Mouse (Mus musculus): Measurements from ENCODE around the gene Gdf2.

- TF ChIP-seq CTCF (IDR thresholded peaks at IDR 0.05; ENCODE audit: low read depth, low read length) (peak; percentile 56), POLR2A (IDR thresholded peaks at IDR 0.05; ENCODE audit: extremely low read depth, insufficient read depth, low read length) (no peak)
Observed at GRCm38 (mm10) chr14:33913727-33914126, 27.1 kb upstream of the Gdf2 start.

All from liver, adult 2 months (tissue).